Mouse (Mus musculus) megakaryocyte progenitor cell, adult 5-6 weeks (primary cell): ENCODE measurements around the gene Setd5. TPM values are rescaled to one million over a fixed set of nuclear protein-coding genes. Genes with fewer than 3 reads are reported as not detected.

ENCODE experiments used
- ATAC-seq: replicated peaks from 2 replicates; pipeline ENCODE4 v1.8.0; 2016; ENCODE audit warnings: mild to moderate bottlenecking, moderate TSS enrichment, inconsistent platforms; ENCODE audit not compliant: poor library complexity
- total RNA-seq, 2 experiments: library from RNA; stranded (forward) in 1 of 2; stranded (reverse) in 1 of 2; fragments of 157-497, 149-512 nt in 1 of 2; fragments of 200-1000 nt in 1 of 2; gene quantifications; 2 replicates each; pipeline versions ENCODE4 v1.2.3 to v1.2.4; 2015 to 2017

Setd5 gene
- 99.9 and 127 TPM in 2 replicates for total RNA-seq (2015)
- total RNA-seq (2017), result 48.3 and 73.6 TPM in 2 replicates

- ATAC-seq, result peak; percentile 59
Observed at GRCm38 (mm10) chr6:113076686-113077516, at the start of gene Setd5. Setd5 (plus strand) TSS chr6:113077365.

- ATAC-seq, result no peak
Observed at GRCm38 (mm10) chr6:113027446-113027845, 49.7 kb upstream of the Setd5 start.

GRCm38 (mm10) chr6:113029006-113029405, 48.2 kb upstream of the Setd5 start:
- ATAC-seq, result no peak

GRCm38 (mm10) chr6:113030553-113030952, 46.6 kb upstream of the Setd5 start:
- ATAC-seq, result no peak

GRCm38 (mm10) chr6:113030970-113031660, 46.0 kb upstream of the Setd5 start:
- ATAC-seq, result no peak

GRCm38 (mm10) chr6:113032121-113032520, 45.0 kb upstream of the Setd5 start:
- no peak for ATAC-seq

GRCm38 (mm10) chr6:113033185-113033584, 44.0 kb upstream of the Setd5 start:
- no peak for ATAC-seq

- ATAC-seq, result no peak
Observed at GRCm38 (mm10) chr6:113034466-113034865, 42.7 kb upstream of the Setd5 start.

GRCm38 (mm10) chr6:113036463-113037175, 40.5 kb upstream of the Setd5 start:
- ATAC-seq, result no peak

GRCm38 (mm10) chr6:113037946-113038734, 39.0 kb upstream of the Setd5 start:
- peak; percentile 77 for ATAC-seq

- ATAC-seq, result no peak
Observed at GRCm38 (mm10) chr6:113038735-113039058, 38.5 kb upstream of the Setd5 start.

- ATAC-seq, result no peak
Observed at GRCm38 (mm10) chr6:113040319-113040718, 36.8 kb upstream of the Setd5 start.

- peak; percentile 36 for ATAC-seq
Observed at GRCm38 (mm10) chr6:113041215-113041990, 35.8 kb upstream of the Setd5 start.

GRCm38 (mm10) chr6:113045575-113045974, 31.6 kb upstream of the Setd5 start:
- 0 out of 2 replicates have a peak, but pooled peaks have one; percentile 0 for ATAC-seq

GRCm38 (mm10) chr6:113046041-113046975, 30.9 kb upstream of the Setd5 start, which contains the start of gene Thumpd3:
Thumpd3 (plus strand) TSS chr6:113046225.
- peak; percentile 84 for ATAC-seq

GRCm38 (mm10) chr6:113047016-113047746, 30.0 kb upstream of the Setd5 start:
- ATAC-seq, result no peak

GRCm38 (mm10) chr6:113048371-113048770, 28.8 kb upstream of the Setd5 start:
- no peak for ATAC-seq

- ATAC-seq, result no peak
Observed at GRCm38 (mm10) chr6:113049159-113049558, 28.0 kb upstream of the Setd5 start.
